Mouse (Mus musculus) forebrain, embryonic 15.5 days (tissue): Measurements from ENCODE around the gene Gm49486. TPM values are rescaled to one million over a fixed set of nuclear protein-coding genes. Genes with fewer than 3 reads are reported as not detected.
A peak's percentile ranks its signal among the peaks of the same experiment; 100 is the strongest.

Experiments used
- ATAC-seq: fragments of 200-750 bp; cut with Nextera tagmentation; replicated peaks from 2 replicates; pipeline ENCODE4 v1.8.0; 2017; ENCODE audit warnings: mild to moderate bottlenecking, moderate TSS enrichment, moderate library complexity
- H3K27ac ChIP-seq: fragments of 300-500 bp; sonication (generic); replicated peaks from 2 replicates; pipeline ENCODE4 v1.5.1; 2015; ENCODE audit warnings: mild to moderate bottlenecking, inconsistent platforms
- H3K27me3 ChIP-seq: fragments of 300-500 bp; sonication (generic); 2 replicates; pipeline ENCODE4 v1.6.1; 2015; ENCODE audit warnings: inconsistent platforms
- H3K36me3 ChIP-seq: fragments of 300-500 bp; sonication (generic); 2 replicates; pipeline ENCODE4 v1.6.1; 2015; ENCODE audit warnings: mild to moderate bottlenecking, inconsistent platforms
- H3K4me1 ChIP-seq: fragments of 300-500 bp; sonication (generic); 2 replicates; pipeline ENCODE4 v1.6.1; 2015; ENCODE audit warnings: inconsistent platforms
- H3K4me2 ChIP-seq: fragments of 300-500 bp; sonication (generic); replicated peaks from 2 replicates; pipeline ENCODE4 v1.6.1; 2015; ENCODE audit warnings: mild to moderate bottlenecking, inconsistent platforms
- H3K4me3 ChIP-seq: fragments of 300-500 bp; sonication (generic); 2 replicates; pipeline ENCODE4 v1.5.1; 2015; ENCODE audit warnings: mild to moderate bottlenecking, inconsistent platforms
- H3K9ac ChIP-seq: fragments of 300-500 bp; sonication (generic); replicated peaks from 2 replicates; pipeline ENCODE4 v1.6.1; 2015; ENCODE audit warnings: mild to moderate bottlenecking, inconsistent platforms
- H3K9me3 ChIP-seq: fragments of 300-500 bp; sonication (generic); 2 replicates; pipeline ENCODE4 v1.6.1; 2016; ENCODE audit warnings: inconsistent platforms
- WGBS: fragments of 180-500 bp; shearing (Covaris S2); methylation state at CpG from one replicate; pipeline ENCODE4 v1.1.7; 2015; ENCODE audit warnings: mixed read lengths; 5-methylcytosine and 5-hydroxymethylcytosine counted together
- polyA plus RNA-seq: library from polyadenylated mRNA; unstranded; fragments of >200 nt; fragmentation: Nextera tagmentation; extraction: Ambion mirVana; gene quantifications from 2 replicates; pipeline ENCODE4 v1.2.1, GENCODE M21; 2015

The Gm49486 gene
- polyA plus RNA-seq, 1 experiment from 2014 or later: 0.97 TPM

- H3K27ac ChIP-seq: no peak overlapping the region
- H3K4me3 ChIP-seq: peak overlapping the region; percentile 68
- no peaks in the 10 kb centered on the region for H3K9me3 ChIP-seq
- H3K27me3 ChIP-seq: peaks cover 27% of the 10 kb centered on the region
- no peaks in the 10 kb centered on the region for H3K36me3 ChIP-seq
- H3K4me2 ChIP-seq: peak overlapping the region; percentile 100
- ATAC-seq: peak; percentile 80
- H3K4me1 ChIP-seq: peaks cover 18% of the 10 kb centered on the region
- peak overlapping the region; percentile 67 for H3K9ac ChIP-seq
- 1% methylated on average over 55 of the region's 62 CpGs for WGBS
These were observed 32.0 kb downstream of the Gm49486 start for GRCm38 (mm10) chr15:79261095-79261725.

- Histone ChIP-seq H3K9me3 (no peaks in the 10 kb centered on the region), H3K27ac (no peak overlapping the region), H3K4me2 (peak overlapping the region; percentile 100), H3K9ac (peak overlapping the region; percentile 67), H3K4me3 (peak overlapping the region; percentile 68), H3K27me3 (peaks cover 27% of the 10 kb centered on the region), H3K36me3 (no peaks in the 10 kb centered on the region), H3K4me1 (peaks cover 18% of the 10 kb centered on the region)
- peak; percentile 66 for ATAC-seq
- 0% methylated on average over 22 of the region's 28 CpGs for WGBS
These were observed 32.6 kb downstream of the Gm49486 start for GRCm38 (mm10) chr15:79261757-79262156.

GRCm38 (mm10) chr15:79262375-79262774 is 33.2 kb downstream of the Gm49486 start:
- WGBS: 21% methylated on average over 13 of the region's 13 CpGs
- Histone ChIP-seq H3K27me3 (peaks cover 27% of the 10 kb centered on the region), H3K9me3 (no peaks in the 10 kb centered on the region), H3K4me1 (peaks cover 18% of the 10 kb centered on the region), H3K9ac (no peak overlapping the region), H3K4me2 (peak overlapping the region; percentile 100), H3K36me3 (no peaks in the 10 kb centered on the region), H3K4me3 (peak overlapping the region; percentile 68; the same call in 1 of the 2 replicates), H3K27ac (no peak overlapping the region)
- no peak for ATAC-seq

- H3K4me3 ChIP-seq: no peak overlapping the region
- H3K27ac ChIP-seq: no peak overlapping the region
- H3K36me3 ChIP-seq: no peaks in the 10 kb centered on the region
- peaks cover 27% of the 10 kb centered on the region for H3K27me3 ChIP-seq
- ATAC-seq: no peak
- H3K4me2 ChIP-seq: no peak overlapping the region
- H3K9me3 ChIP-seq: no peaks in the 10 kb centered on the region
- no peak overlapping the region for H3K9ac ChIP-seq
- 95% methylated on average over 3 of the region's 3 CpGs for WGBS
- H3K4me1 ChIP-seq: peaks cover 18% of the 10 kb centered on the region
These were observed 33.7 kb downstream of the Gm49486 start for GRCm38 (mm10) chr15:79262786-79263309.

GRCm38 (mm10) chr15:79263726-79264125 is 34.5 kb downstream of the Gm49486 start:
- H3K27me3 ChIP-seq: peaks cover 24% of the 10 kb centered on the region
- no peak overlapping the region for H3K4me3 ChIP-seq
- no peak overlapping the region for H3K27ac ChIP-seq
- no peak overlapping the region for H3K9ac ChIP-seq
- H3K4me1 ChIP-seq: peaks cover 18% of the 10 kb centered on the region
- H3K4me2 ChIP-seq: no peak overlapping the region
- H3K9me3 ChIP-seq: no peaks in the 10 kb centered on the region
- H3K36me3 ChIP-seq: no peaks in the 10 kb centered on the region
- ATAC-seq: no peak
- WGBS: 91% methylated on average over 6 of the region's 6 CpGs

- no peak for ATAC-seq
- peaks cover 10% of the 10 kb centered on the region; the same call in 1 of the 2 replicates for H3K27me3 ChIP-seq
- no peak overlapping the region for H3K4me2 ChIP-seq
- no peak overlapping the region for H3K27ac ChIP-seq
- H3K4me3 ChIP-seq: no peak overlapping the region
- 82% methylated on average over 4 of the region's 4 CpGs for WGBS
- H3K36me3 ChIP-seq: no peaks in the 10 kb centered on the region
- H3K9me3 ChIP-seq: no peaks in the 10 kb centered on the region
- peaks cover 22% of the 10 kb centered on the region for H3K4me1 ChIP-seq
- no peak overlapping the region for H3K9ac ChIP-seq
These were observed 36.2 kb downstream of the Gm49486 start for GRCm38 (mm10) chr15:79265384-79265783.

- Histone ChIP-seq H3K4me3 (no peak overlapping the region), H3K27ac (no peak overlapping the region), H3K36me3 (no peaks in the 10 kb centered on the region), H3K4me2 (no peak overlapping the region), H3K27me3 (no peaks in the 10 kb centered on the region), H3K9me3 (no peaks in the 10 kb centered on the region), H3K4me1 (peaks cover 14% of the 10 kb centered on the region), H3K9ac (no peak overlapping the region)
- 35% methylated on average over 1 of the region's 1 CpGs for WGBS
- no peak for ATAC-seq
These were observed 39.3 kb downstream of the Gm49486 start for GRCm38 (mm10) chr15:79268521-79268920.

- Histone ChIP-seq H3K36me3 (no peaks in the 10 kb centered on the region), H3K27me3 (no peaks in the 10 kb centered on the region), H3K27ac (0 out of 2 replicates have a peak overlapping the region, but pooled peaks have one; percentile 3), H3K9ac (peak overlapping the region; percentile 47), H3K9me3 (no peaks in the 10 kb centered on the region), H3K4me1 (peaks cover 14% of the 10 kb centered on the region), H3K4me2 (peak overlapping the region; percentile 93), H3K4me3 (peak overlapping the region; percentile 49)
- WGBS: under 1% methylated on average over 33 of the region's 33 CpGs
- peak; percentile 76 for ATAC-seq
These were observed 41.3 kb downstream of the Gm49486 start for GRCm38 (mm10) chr15:79270317-79271123.

GRCm38 (mm10) chr15:79271124-79271746 is 42.0 kb downstream of the Gm49486 start:
- Histone ChIP-seq H3K4me3 (peak overlapping the region; percentile 49), H3K4me1 (peaks cover 14% of the 10 kb centered on the region), H3K9ac (peak overlapping the region; percentile 47), H3K27ac (no peak overlapping the region), H3K9me3 (no peaks in the 10 kb centered on the region), H3K4me2 (peak overlapping the region; percentile 93), H3K27me3 (no peaks in the 10 kb centered on the region), H3K36me3 (no peaks in the 10 kb centered on the region)
- peak; percentile 46 for ATAC-seq
- 15% methylated on average over 17 of the region's 17 CpGs for WGBS

GRCm38 (mm10) chr15:79273020-79273419 is 43.8 kb downstream of the Gm49486 start:
- no peaks in the 10 kb centered on the region for H3K9me3 ChIP-seq
- H3K36me3 ChIP-seq: no peaks in the 10 kb centered on the region
- H3K4me2 ChIP-seq: no peak overlapping the region
- H3K9ac ChIP-seq: no peak overlapping the region
- H3K27me3 ChIP-seq: no peaks in the 10 kb centered on the region
- peaks cover 14% of the 10 kb centered on the region for H3K4me1 ChIP-seq
- ATAC-seq: no peak
- H3K4me3 ChIP-seq: no peak overlapping the region
- no peak overlapping the region for H3K27ac ChIP-seq
- WGBS: 62% methylated on average over 10 of the region's 10 CpGs

GRCm38 (mm10) chr15:79277728-79278127 is 48.5 kb downstream of the Gm49486 start:
- no peak for ATAC-seq
- no peak overlapping the region for H3K27ac ChIP-seq

GRCm38 (mm10) chr15:79280209-79280608 is 51.0 kb downstream of the Gm49486 start:
- H3K27ac ChIP-seq: no peak overlapping the region
- no peak overlapping the region for H3K4me3 ChIP-seq
- no peaks in the 10 kb centered on the region for H3K27me3 ChIP-seq
- H3K9ac ChIP-seq: no peak overlapping the region
- 32% methylated on average over 6 of the region's 6 CpGs for WGBS
- no peaks in the 10 kb centered on the region for H3K4me1 ChIP-seq
- no peaks in the 10 kb centered on the region for H3K36me3 ChIP-seq
- no peak for ATAC-seq
- H3K9me3 ChIP-seq: no peaks in the 10 kb centered on the region
- no peak overlapping the region for H3K4me2 ChIP-seq

More at GRCm38 (mm10) chr15:79277728-79278127, 48.5 kb downstream of the Gm49486 start:
- WGBS: 71% methylated on average over 10 of the region's 10 CpGs
- Histone ChIP-seq H3K9me3 (no peaks in the 10 kb centered on the region), H3K36me3 (no peaks in the 10 kb centered on the region), H3K4me1 (no peaks in the 10 kb centered on the region), H3K9ac (no peak overlapping the region), H3K4me2 (no peak overlapping the region), H3K27me3 (no peaks in the 10 kb centered on the region), H3K4me3 (no peak overlapping the region)
